Mouse (Mus musculus) left cerebral cortex, postnatal 4 days (tissue): ENCODE measurements around the gene Ppm1n. TPM values are rescaled to one million over a fixed set of nuclear protein-coding genes. Genes with fewer than 3 reads are reported as not detected.
"Not testable (repeated sequence)": the region's sequence is repeated elsewhere in the genome, so short reads cannot be mapped to it uniquely, and the experiment has no call there.

Experiments used
- DNase-seq: peaks from one replicate; pipeline ENCODE4 v3.0.0-alpha.2; 2022
- intact Hi-C: fragments of 180-260 bp; cut with DNase I; formaldehyde crosslinking; loops from one replicate; pipeline ENCODE4 v1.15.1; 2025
- total RNA-seq, 2 experiments: library from RNA; stranded (reverse); gene quantifications; 2 replicates each; pipeline ENCODE4 v1.2.3; 2021

The Ppm1n gene
- total RNA-seq, 2 experiments from 2014 or later: 0.60 to 0.64 TPM

DNA sequence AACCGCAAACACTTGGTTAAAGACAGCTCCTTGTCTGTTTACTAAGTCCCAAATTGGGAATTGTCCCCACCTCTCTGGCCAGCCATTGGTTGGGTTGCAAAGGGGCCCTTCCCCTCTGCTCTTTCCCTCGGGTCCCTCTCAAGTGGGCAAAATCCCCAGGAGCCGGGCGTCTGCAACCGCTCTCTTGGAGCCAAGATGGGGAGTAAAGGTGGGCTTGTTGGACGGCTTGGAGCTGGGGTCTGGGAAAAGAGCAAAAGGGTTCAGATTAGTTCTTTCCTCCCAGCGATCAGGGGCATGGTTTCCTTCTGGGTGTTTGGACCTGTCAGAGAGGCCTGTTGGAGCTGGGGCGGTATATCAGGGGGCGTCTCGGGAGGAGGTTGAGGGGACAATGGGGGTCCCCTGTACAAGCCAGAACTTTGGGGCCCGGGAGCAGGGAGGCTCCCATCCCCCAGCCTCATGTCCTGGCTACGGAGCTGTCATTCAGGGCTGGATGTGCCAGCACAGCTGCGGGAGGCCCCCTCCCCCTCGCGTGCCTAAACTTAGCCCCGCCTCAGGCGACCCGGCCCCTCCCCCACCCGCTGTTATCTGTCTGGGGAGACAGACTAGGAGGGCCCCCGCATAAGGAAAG, 11.2 kb upstream of the Ppm1n start:
- DNase-seq: no peak
- intact Hi-C loops: no loop called here

DNA sequence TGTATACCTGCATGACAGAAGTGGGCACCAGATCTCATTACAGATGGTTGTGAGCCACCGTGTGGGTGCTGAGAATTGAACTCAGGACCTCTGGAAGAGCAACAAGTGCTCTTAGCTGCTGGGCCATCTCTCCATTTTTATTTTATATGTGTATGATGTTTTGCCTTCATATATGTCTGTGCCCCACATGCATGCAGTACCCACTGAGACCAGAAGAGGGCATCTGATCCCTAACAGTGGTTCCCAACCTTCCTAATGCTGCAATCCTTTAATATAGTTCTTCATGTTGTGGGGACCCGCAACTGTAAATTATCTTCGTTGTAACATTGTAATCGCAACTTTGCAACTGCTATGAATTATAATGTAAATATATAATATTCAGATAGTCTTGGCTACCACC, 4.9 kb upstream of the Ppm1n start:
- peak; percentile 75 for DNase-seq
- intact Hi-C loops: loop anchor here (10.0 kb wide), 1 partner anchor 50 kb away; no protein-coding TSS in a partner anchor

DNA sequence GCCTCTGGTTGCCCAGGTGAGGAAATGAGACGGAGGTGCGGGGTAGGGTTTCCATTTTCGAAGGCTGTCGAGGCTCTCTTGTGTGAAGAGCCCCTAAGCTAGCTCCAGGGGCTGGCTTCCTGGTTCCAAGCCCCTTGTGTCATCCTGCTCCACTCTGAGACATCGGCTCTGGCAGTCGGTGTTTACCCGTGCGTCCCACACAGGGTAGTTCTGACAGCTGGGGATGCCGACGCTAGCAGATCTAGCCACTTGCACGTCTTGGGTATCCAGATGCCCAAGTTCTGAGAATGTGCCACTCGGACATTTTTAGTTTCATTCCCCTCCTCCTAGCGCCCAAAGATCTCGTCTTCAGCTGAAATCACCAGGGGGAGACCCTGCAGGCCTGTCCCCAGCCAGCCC, 3.5 kb upstream of the Ppm1n start:
- DNase-seq: no peak
- intact Hi-C loops: loop anchor here (10.0 kb wide), 1 partner anchor 49 kb away; no protein-coding TSS in a partner anchor

DNA sequence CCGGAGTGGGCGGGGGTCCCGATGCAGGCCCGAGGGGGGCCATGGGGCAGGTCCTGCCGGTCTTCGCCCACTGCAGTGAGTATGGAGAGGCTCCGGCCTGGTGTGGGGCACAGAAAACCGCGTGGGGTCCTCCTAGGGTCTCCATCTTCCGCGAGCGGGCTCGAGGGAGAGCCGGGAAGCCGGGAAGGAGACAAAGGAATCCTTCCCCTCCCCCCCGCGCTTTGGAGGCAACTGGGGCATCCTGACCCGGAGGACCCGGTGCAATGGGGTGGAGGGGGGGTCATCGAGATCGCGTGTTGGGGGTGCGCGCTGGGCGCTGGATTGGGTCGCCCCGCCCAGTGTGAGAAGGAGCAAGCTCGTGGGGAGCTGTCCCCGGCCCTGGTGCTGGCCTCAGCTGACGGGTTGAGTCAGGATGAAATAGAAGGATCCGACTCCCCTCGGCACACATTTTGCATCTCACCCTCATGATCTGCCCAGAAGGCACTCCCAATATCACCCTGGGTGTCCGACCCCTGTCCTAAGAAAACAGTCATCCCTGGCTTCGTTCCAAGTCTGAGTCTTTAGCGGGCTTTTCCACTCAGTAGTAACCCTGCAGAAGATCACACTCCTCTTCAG, 3.0 kb upstream of the Ppm1n start:
- intact Hi-C loops: loop anchor here (10.0 kb wide), 1 partner anchor 48 kb away; no protein-coding TSS in a partner anchor

DNA sequence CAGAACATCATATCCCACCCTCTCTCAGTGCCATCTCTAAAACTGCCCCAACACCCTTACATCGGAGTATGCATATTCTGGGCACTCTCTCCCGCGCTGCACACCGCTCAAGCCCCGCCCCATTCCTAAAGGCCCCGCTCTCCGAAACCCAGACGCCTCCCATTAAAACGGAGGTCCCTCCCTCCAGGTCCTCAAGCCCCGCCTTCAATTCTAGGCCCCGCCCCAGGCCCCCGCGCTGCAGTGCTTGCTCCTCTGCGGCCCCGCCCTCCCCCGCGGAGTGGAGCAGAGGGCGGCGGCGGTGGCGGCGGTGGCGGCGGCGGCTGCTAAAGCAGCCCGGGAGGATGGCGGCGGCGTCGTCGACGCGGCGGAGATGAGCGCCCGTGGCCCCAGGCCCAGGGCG, 2.5 kb upstream of the Ppm1n start, which contains the start of gene Rtn2:
Rtn2 (plus strand) TSS at position 240 of the 400 bp plus-strand sequence.
- DNase-seq: peak; percentile 95
- intact Hi-C loops: loop anchor here (10.0 kb wide), 1 partner anchor 48 kb away; no protein-coding TSS in a partner anchor

More for the DNA sequence above, 3.0 kb upstream of the Ppm1n start:
- DNase-seq: peak; percentile 69

DNA sequence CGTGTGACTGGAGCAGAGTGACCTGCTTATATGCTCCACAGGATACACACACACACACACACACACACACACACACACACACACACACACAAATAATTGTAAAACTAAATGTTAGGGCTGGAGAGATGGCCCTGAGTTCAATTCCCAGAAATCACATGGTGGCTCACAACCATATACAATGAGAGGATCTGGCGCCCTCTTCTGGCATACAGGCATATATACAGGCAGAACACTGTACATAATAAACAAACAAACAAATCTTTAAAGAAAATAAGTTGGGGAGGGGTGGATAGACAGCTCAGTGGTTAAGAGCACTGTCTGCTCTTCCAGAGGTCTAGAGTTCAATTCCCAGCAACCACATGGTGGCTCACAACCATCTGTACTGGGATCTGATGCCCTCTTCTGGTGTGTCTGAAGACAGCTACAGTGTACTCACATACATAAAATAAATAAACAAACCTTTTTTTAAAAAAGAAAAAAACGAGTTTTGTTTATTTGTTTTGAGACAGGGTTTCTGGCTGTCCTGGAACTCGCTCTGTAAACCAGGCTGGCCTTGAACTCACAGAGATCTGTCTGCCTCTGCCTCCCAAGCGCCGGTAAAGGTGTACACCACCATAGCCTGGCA, 1.9 kb upstream of the Ppm1n start:
- not testable (repeated sequence) for DNase-seq
- intact Hi-C loops: loop anchor here (10.0 kb wide), 1 partner anchor 47 kb away; no protein-coding TSS in a partner anchor

DNA sequence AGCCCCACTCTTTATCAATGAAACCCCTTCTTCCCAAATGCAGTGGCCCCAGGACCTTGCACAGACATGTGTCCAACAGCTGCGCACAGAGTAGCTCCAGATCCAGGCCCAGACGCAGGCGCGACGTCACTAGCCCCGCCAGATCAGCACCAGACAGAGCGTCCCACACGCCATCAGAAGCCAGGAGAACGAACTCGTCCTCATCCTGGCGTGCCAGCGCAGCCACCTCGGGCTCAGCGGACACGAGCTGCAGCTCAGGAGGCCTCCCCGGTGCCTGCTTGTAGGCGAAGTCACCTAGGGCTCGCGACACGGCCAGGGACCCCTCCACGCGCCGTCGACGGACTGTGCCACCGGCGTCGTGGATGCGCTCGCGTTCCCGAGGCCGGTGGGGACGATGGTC, 812 bp downstream of the Ppm1n start:
- DNase-seq: no peak
- intact Hi-C loops: no loop called here

DNA sequence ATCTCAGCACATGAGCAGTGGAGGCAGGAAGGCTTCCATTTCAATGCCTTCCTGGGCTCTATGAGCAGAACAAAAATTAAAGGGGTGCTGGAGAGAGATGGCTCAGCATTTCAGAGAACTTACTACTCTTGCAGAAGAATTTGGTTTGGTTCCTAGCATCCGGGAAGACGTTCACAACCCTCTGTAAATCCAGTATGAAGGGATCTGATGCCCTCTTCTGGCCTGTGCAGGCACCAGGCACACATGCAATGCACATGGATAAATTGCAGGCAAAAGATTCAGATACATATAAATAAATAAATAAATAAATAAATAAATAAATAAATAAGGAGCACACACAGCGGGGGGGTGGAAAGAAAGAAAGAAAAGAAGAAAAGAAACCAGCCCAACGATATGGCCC, 3.6 kb downstream of the Ppm1n start:
- no peak for DNase-seq
- intact Hi-C loops: no loop called here

DNA sequence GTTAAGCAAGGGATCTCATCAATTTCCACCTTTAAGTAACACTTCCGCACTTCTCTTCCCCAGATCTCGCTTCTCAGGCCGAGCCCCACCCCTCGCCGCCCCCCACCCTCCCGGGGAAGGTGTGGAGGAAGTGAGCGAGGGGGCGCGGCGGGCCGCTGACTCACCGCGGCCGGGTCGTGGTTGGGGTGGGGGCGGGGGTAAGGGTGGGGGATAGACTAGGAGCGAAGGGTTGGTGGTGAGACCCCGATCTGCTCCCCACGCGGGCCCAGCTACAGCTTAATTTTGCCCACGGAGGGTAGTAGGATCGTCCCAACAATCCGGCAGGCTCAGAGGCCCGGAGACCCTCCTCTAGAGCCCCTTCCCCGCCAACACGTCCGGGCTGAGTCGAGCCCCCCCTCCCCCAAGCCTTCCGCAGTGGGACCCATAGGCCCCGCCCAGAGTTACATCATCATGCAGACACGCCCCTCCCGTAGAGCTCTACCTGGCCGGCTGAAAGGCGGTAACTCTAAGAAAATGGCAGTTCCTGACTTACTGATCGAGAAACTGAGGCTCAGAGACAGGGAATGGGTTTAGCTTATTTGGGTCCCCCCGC, 7.6 kb downstream of the Ppm1n start:
- intact Hi-C loops: no loop called here
- DNase-seq: peak; percentile 66

DNA sequence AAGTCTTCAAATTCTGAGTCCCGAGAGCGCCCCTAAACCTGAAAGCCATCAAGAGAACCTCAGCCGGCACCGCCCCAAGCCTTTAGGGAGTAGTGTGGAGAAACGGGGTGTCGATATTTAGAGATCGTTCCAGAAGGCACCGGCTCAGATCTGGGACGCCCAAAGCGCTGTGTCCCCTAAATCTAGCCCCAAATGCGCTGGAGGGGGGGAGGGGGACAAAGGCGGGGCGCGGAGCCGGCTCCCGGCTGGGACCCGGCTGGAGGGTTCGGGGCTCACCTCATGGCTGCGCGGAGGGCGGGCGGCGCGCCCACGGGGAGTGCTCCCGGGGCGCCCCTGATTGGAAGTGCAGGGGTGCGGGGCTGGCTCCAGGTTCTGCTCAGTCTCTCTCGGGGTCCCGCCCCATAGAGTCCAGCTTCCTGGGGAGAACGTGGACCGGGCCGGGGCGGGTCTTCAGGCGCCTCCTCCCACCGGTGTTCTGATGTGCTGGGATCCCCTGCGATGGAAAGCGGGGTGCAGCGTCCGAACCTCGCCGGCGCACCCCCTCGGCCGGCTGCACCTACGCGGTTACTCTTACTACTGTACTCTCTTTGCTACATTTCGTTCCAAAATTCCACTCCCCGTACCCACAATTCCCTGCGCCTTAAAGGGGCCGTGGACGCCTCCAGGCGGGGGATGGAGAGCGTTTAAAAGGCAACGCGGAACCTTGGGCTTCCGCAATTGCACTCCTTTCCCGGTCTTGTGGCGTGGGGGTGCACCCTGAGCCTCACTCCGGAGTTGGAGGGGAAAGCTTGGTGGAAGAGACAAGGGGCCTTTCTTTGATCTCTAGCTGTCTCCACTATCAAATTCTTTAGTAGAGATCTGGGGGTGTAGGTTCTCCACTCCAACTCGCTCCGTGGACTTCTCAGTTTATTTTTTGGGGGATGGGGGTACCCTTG, 8.4 kb downstream of the Ppm1n start, which contains the start of gene Vasp:
Vasp (minus strand) TSS at position 580 of the 935 bp plus-strand sequence.
- peak; percentile 77 for DNase-seq
- intact Hi-C loops: no loop called here

DNA sequence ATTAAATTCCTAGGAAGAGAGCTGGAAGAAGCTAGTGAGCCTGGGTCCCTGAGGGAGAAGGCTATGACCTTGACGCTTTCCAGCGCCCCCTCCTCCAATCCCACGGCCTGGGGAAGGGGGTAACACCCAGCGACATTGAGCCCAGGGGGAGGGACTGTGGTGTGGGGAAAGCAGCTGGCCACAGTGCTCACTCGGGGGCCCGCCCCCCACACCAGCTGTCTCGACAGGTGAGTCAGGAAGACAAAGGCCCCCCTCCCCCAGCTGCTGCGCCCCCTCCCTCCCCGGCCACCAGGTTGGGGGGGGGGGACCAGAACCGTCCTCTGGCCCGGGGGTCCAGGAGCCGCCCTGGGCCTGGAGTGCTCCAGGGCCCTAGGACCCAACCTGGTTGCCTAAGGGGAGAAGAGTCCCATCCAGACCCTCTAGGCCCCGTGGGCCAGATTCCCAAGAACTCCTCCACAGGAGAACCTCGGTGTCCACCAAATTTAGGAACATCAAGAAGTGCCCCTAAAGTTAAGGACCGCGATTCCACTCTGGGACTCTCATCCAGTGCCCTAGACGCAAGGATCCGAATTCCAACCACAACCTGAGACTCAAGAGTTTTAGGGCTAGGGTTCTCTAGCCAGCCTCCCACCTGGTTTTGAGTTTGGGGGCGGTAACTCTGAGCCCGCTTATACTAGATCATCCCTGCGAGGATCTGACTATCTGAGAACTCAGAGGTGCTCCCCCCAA, 9.2 kb downstream of the Ppm1n start:
- intact Hi-C loops: no loop called here
- DNase-seq: no peak

DNA sequence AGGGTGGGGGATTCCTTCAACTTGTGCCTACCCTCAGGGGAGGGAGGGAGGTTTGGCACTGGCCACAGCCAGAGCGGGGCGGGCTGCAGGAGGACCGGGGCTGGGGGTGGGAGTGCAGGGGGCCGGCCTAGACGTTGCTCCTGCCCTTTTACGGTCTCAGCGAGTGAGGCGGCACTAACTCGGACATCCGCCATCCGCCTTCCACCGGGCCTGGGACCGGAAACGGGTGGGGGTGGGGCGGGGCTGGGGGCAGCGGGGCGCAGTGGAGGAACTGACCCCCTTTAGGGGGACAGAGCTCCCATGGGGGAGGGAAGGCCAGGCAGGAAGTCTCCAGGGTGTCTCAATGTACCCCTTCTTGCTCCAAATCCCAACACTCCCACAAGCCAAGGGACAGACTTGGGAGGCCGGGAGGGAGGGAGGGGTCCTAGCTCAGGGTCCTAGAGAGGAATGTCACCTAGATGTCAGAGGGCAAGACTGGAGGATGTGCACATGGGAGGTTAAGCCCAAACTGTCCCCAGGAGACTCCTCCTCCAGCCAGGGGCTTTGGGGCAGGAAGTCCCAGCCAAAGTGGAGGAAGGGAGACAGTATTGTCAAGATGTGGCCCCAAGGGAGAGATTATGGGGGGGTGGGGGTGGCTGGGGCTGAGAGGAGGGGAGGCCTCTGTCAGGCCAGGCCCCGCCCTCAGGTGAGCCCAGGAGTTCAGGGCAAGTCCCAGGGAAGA, 10.0 kb downstream of the Ppm1n start:
- peak; percentile 64 for DNase-seq
- intact Hi-C loops: no loop called here

DNA sequence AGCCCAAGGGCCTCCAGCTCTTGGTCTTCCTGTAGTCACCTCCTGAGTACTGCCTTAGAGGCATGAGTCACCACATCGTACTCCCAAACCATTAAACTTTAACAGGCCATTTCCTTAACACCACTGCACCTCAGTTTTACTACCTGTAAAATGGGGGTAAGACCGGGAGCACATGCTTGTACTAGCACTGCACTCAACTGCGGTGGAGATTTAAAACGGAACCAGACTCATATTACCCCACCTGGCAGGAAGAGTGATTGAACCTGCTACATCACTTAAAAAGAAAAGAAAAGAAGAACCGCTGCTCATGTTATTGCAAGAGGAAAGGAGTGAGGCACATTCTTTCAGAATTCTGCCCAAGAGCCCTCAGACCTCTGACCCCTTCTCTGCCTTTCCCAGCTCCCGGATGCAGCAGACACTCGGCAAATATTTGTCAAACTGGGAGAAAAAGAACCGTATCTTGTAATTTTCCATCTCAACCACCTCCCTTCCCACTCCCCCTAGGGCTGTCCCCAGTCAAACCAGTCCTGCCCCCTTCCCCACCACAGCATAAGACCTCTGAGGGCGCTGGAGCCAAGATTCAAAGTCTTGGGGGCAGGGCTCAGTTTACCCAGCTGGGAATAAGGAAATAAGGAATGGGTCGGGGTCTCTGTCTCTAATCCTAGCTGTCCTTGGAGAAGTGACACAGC, 10.7 kb downstream of the Ppm1n start:
- intact Hi-C loops: no loop called here
- no peak for DNase-seq

DNA sequence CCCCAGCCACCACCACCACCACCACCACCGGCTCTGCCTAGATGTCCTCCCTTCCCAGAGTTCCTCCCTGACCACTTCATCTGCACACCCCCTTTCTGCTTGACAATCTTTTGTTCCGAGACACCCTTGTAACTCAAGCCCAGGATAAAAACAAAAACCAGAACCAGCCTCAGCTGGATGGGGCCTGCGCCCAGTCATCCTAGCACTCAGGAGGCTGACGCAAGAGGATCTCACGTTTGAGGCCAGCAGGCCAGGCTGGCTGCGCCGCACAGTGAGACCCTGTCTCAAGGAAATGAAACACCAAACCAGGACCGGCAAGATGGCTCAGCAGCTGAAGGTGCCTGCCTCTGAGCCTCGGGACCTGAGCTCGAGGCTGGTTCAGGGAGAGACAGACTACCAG, 12.8 kb downstream of the Ppm1n start:
- intact Hi-C loops: no loop called here
- DNase-seq: no peak

DNA sequence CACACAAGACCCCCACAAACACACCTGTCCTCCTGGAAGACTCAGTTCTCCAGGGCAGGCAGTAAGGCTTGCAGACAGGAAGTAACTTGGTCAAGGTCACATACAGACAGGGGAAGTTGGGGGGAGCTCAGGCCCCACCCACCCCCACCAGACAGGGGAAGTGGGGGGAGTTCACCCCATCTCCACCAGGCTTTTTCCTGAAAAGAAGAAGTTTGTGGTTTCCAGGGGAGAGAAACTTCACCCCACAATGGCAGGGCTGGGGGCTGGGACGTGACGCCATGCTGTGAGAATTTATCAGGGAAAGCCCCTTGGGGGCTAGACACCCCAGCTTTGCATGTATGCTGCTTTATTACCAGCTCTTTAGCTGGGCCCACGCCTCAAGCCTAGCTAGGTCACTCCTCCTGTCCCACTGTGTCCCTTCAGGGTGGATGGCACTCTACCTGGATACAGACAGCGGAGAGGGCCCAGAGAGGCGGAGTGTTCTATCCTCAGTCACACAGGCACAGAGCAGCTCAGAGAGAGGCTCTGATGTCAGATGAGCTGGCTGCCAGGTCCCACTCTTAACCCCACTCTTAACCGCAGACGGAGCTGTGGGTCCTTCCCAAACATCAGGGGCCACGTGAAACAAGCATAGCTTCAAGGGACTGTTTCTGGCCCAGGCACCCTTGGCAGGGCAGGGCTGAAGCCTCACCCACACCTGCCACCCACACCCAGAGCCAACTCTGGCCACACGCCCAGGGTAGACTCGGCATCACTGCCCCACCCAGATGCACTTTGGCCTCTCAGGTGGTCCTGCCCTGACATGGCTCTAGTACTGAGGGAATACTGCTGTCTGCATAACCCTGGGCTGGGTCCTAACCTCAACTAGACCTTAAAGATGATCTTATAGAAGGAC, 13.7 kb downstream of the Ppm1n start:
- DNase-seq: no peak
- intact Hi-C loops: no loop called here

DNA sequence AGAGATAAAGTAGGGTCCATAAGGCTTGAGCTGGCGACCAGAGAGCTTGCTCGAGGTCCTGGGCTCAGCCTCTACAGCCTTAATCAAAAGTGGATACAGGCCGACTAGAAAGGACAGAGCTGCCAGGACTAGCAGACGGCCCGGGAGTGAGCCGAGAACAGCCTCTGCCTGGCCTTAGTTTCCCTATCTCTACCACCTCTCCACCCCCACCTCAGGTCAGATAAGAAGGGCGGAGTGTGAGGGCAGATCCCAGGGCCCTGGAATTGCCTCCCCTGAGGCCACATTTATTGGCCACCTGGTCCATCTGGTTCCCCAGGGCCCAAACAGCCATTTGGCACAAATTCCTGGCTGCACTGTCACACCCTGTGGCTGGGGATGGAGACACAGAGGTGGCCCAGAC, 14.7 kb downstream of the Ppm1n start:
- intact Hi-C loops: no loop called here
- no peak for DNase-seq

DNA sequence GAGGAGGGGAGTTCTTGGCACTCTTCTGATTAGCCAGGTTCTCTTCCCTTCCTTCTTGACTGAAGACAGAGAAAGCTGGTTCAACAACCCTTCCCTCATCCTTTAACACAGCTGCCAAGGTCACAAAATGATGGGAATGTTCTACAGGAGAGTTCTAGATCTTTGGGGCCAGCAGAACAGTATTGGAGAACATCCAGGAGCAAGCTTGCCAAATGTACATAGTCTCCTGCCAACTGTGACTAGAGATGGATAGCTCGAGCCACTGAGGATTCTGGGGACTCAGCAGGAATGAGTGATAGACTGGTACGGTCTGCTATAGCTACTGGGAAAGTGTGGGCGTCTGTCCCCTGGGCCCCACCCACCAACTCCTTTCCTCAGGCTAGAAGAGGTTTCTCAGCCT, 21.5 kb downstream of the Ppm1n start:
- intact Hi-C loops: no loop called here
- no peak for DNase-seq
